In genomic region chr10:42952046-42952420, GRCm38 (mm10) we compare ENCODE assay signal across 14 mouse cellular contexts.
DNase-seq lines count a peak whose midpoint lies in the region; ATAC-seq lines count a peak whose summit lies in the region.
"Had no signal": no experiment of that assay in that cellular context is flagged by ENCODE, and none has a peak within 500 bp of the region (broad histone marks: within the 10 kb centered on the region; RNA-seq: fewer than 3 reads in every experiment).

No protein-coding gene starts in this region.

- WGBS in heart, embryonic 10.5 days = 32% methylated on average over 9 of the region's 9 CpGs
- WGBS in neural tube, embryonic 11.5 days = 37% methylated on average over 9 of the region's 9 CpGs
- 43% methylated on average over 9 of the region's 9 CpGs for WGBS in neural tube, embryonic 15.5 days
- 46% methylated on average over 9 of the region's 9 CpGs for WGBS in embryonic facial prominence, embryonic 12.5 days
- 20% methylated on average over 9 of the region's 9 CpGs for WGBS in limb, embryonic 10.5 days

- H3K4me3 ChIP-seq in heart, embryonic 10.5 days = no peak overlapping the region
- H3K4me3 ChIP-seq in neural tube, embryonic 11.5 days (ENCODE audit: low read depth, low read length) = no peak overlapping the region
- no peak overlapping the region for H3K4me3 ChIP-seq in neural tube, embryonic 15.5 days (replicated peaks)
- H3K4me3 ChIP-seq in embryonic facial prominence, embryonic 12.5 days = no peak overlapping the region
- no peak overlapping the region for H3K4me3 ChIP-seq in limb, embryonic 10.5 days
- H3K4me3 ChIP-seq: heart, adult 2 months had no signal

- no peaks in the 10 kb centered on the region for H3K9me3 ChIP-seq in heart, embryonic 10.5 days
- H3K9me3 ChIP-seq in neural tube, embryonic 11.5 days (ENCODE audit: control insufficient read depth, low read length) = no peaks in the 10 kb centered on the region
- H3K9me3 ChIP-seq in neural tube, embryonic 15.5 days (replicated peaks) = no peaks in the 10 kb centered on the region
- no peaks in the 10 kb centered on the region for H3K9me3 ChIP-seq in embryonic facial prominence, embryonic 12.5 days
- H3K9me3 ChIP-seq in limb, embryonic 10.5 days (replicated peaks) = no peaks in the 10 kb centered on the region
- H3K9me3 ChIP-seq: G1E had no signal

- peaks cover 25% of the 10 kb centered on the region for H3K27me3 ChIP-seq in heart, embryonic 10.5 days (ENCODE audit: insufficient read depth, poor library complexity, severe bottlenecking)
- H3K27me3 ChIP-seq in neural tube, embryonic 11.5 days (ENCODE audit: control insufficient read depth, insufficient read depth, low read length) = no peaks in the 10 kb centered on the region
- no peaks in the 10 kb centered on the region; the same call in 1 of the 2 replicates for H3K27me3 ChIP-seq in neural tube, embryonic 15.5 days (replicated peaks)
- 0 out of 2 replicates have a peak, but pooled peaks cover 9% of the 10 kb centered on the region for H3K27me3 ChIP-seq in embryonic facial prominence, embryonic 12.5 days
- H3K27me3 ChIP-seq in limb, embryonic 10.5 days (ENCODE audit: low read depth, poor library complexity, severe bottlenecking) = peaks cover 18% of the 10 kb centered on the region; the same call in 1 of the 2 replicates

- no peaks in the 10 kb centered on the region for H3K36me3 ChIP-seq in heart, embryonic 10.5 days
- H3K36me3 ChIP-seq in neural tube, embryonic 11.5 days (ENCODE audit: control insufficient read depth, insufficient read depth, low read length) = no peaks in the 10 kb centered on the region
- no peaks in the 10 kb centered on the region for H3K36me3 ChIP-seq in neural tube, embryonic 15.5 days
- H3K36me3 ChIP-seq in embryonic facial prominence, embryonic 12.5 days = no peaks in the 10 kb centered on the region
- no peaks in the 10 kb centered on the region for H3K36me3 ChIP-seq in limb, embryonic 10.5 days
- H3K36me3 ChIP-seq: G1E had no signal

- peaks cover 36% of the 10 kb centered on the region for H3K4me1 ChIP-seq in heart, embryonic 10.5 days
- H3K4me1 ChIP-seq in neural tube, embryonic 11.5 days (ENCODE audit: control insufficient read depth, insufficient read depth, low read length) = peaks cover 12% of the 10 kb centered on the region; the same call in 1 of the 2 replicates
- H3K4me1 ChIP-seq in neural tube, embryonic 15.5 days = peaks cover 16% of the 10 kb centered on the region; the same call in 1 of the 2 replicates
- peaks cover 29% of the 10 kb centered on the region for H3K4me1 ChIP-seq in embryonic facial prominence, embryonic 12.5 days
- H3K4me1 ChIP-seq in limb, embryonic 10.5 days = peaks cover 34% of the 10 kb centered on the region

- H3K27ac ChIP-seq in heart, embryonic 10.5 days = no peak overlapping the region
- peak overlapping the region; percentile 29; the same call in 1 of the 2 replicates for H3K27ac ChIP-seq in neural tube, embryonic 11.5 days (ENCODE audit: low read depth, low read length)
- no peak overlapping the region for H3K27ac ChIP-seq in neural tube, embryonic 15.5 days (replicated peaks)
- 0 out of 2 replicates have a peak overlapping the region, but pooled peaks have one; percentile 17 for H3K27ac ChIP-seq in embryonic facial prominence, embryonic 12.5 days
- H3K27ac ChIP-seq in limb, embryonic 10.5 days = peak overlapping the region; percentile 12; the same call in 1 of the 2 replicates
- H3K27ac ChIP-seq: heart, adult 2 months had no signal

- no peak for ATAC-seq in neural tube, embryonic 11.5 days (ENCODE audit: insufficient read depth, low FRiP score, low TSS enrichment)
- no peak for ATAC-seq in neural tube, embryonic 15.5 days (ENCODE audit: low FRiP score)
- ATAC-seq in embryonic facial prominence, embryonic 12.5 days (ENCODE audit: insufficient number of reproducible peaks, insufficient read depth, low FRiP score, low TSS enrichment) = no peak

- peak; percentile 69 for DNase-seq in heart, embryonic 10.5 days (ENCODE audit: low spot score)
- no peak for DNase-seq in heart, adult 8-10 months (ENCODE audit: low spot score)
- DNase-seq in neural tube, embryonic 11.5 days (ENCODE audit: low spot score) = no peak
- DNase-seq in limb, embryonic 10.5 days (ENCODE audit: low spot score) = no peak
- DNase-seq in retina, postnatal 1 day = no peak
- no peak for DNase-seq in testis, postnatal 14 days (ENCODE audit: low spot score)
- DNase-seq: layer of hippocampus, postnatal 36 days; right cerebral cortex, adult 18-20 months; thymus, postnatal 25 days had no signal

- no peak overlapping the region for H3K9ac ChIP-seq in neural tube, embryonic 11.5 days (ENCODE audit: low read length)
- no peak overlapping the region for H3K9ac ChIP-seq in neural tube, embryonic 15.5 days (replicated peaks)
- H3K9ac ChIP-seq in embryonic facial prominence, embryonic 12.5 days = no peak overlapping the region

- H3K4me2 ChIP-seq in neural tube, embryonic 11.5 days (ENCODE audit: low read depth) = no peak overlapping the region
- H3K4me2 ChIP-seq in neural tube, embryonic 15.5 days = no peak overlapping the region
- no peak overlapping the region for H3K4me2 ChIP-seq in embryonic facial prominence, embryonic 12.5 days (replicated peaks)
- H3K4me2 ChIP-seq: liver, embryonic 11.5 days had no signal

Comparison
In these comparisons a context has a peak if more than half of its experiments do, and no peak if none do; other contexts are left out.
1. H3K27ac ChIP-seq: peak in neural tube, embryonic 11.5 days (single experiment), embryonic facial prominence, embryonic 12.5 days (single experiment) and limb, embryonic 10.5 days (single experiment); none in heart, embryonic 10.5 days (single experiment) and neural tube, embryonic 15.5 days (single experiment).